Mouse (Mus musculus) hindbrain, postnatal 0 days (tissue): Measurements from ENCODE around the gene Rrp15. TPM values are rescaled to one million over a fixed set of nuclear protein-coding genes. Genes with fewer than 3 reads are reported as not detected.
A peak's percentile ranks its signal among the peaks of the same experiment; 100 is the strongest.
"Not testable (repeated sequence)": the region's sequence is repeated elsewhere in the genome, so short reads cannot be mapped to it uniquely, and the experiment has no call there.

Source experiments
- ATAC-seq: fragments of 200-750 bp; cut with Nextera tagmentation; 2 replicates; pipeline ENCODE4 v1.8.0; 2017; ENCODE audit warnings: mild to moderate bottlenecking, moderate TSS enrichment, moderate library complexity
- DNase-seq: peaks from one replicate; pipeline ENCODE4 v3.0.0-alpha.2; 2015; ENCODE audit warnings: low spot score
- H3K27ac ChIP-seq: fragments of 300-500 bp; sonication (generic); 2 replicates; pipeline ENCODE4 v1.5.1; 2014; ENCODE audit warnings: mild to moderate bottlenecking
- H3K27me3 ChIP-seq: fragments of 300-500 bp; sonication (generic); 2 replicates; pipeline ENCODE4 v1.6.1; 2014; ENCODE audit warnings: low read length, mixed read lengths; ENCODE audit not compliant: insufficient read depth
- H3K36me3 ChIP-seq: fragments of 300-500 bp; sonication (generic); 2 replicates; pipeline ENCODE4 v1.6.1; 2014; ENCODE audit warnings: low read length, mixed read lengths; ENCODE audit not compliant: insufficient read depth
- H3K4me1 ChIP-seq: fragments of 300-500 bp; sonication (generic); 2 replicates; pipeline ENCODE4 v1.6.1; 2014; ENCODE audit warnings: antibody characterized with exemption, low read length, mixed read lengths; ENCODE audit not compliant: insufficient read depth
- H3K4me2 ChIP-seq: fragments of 300-500 bp; sonication (generic); 2 replicates; pipeline ENCODE4 v1.6.1; 2014; ENCODE audit warnings: low read depth, mild to moderate bottlenecking, low read length, moderate library complexity, mixed read lengths
- H3K4me3 ChIP-seq: fragments of 300-500 bp; sonication (generic); 2 replicates; pipeline ENCODE4 v1.5.1; 2014; ENCODE audit warnings: low read length
- H3K9ac ChIP-seq: fragments of 300-500 bp; sonication (generic); replicated peaks from 2 replicates; pipeline ENCODE4 v1.6.1; 2014; ENCODE audit warnings: mild to moderate bottlenecking, low read length, moderate library complexity, mixed read lengths
- H3K9me3 ChIP-seq: fragments of 300-500 bp; sonication (generic); 2 replicates; pipeline ENCODE4 v1.6.1; 2016; ENCODE audit warnings: low read length, mixed read lengths
- CTCF ChIP-seq: IDR thresholded peaks from 2 replicates; pipeline ENCODE4 v1.5.1; 2016; ENCODE audit warnings: antibody characterized with exemption, control low read depth, low read depth
- WGBS: fragments of 180-500 bp; shearing (Covaris S2); extraction: QIAGEN DNeasy Blood & Tissue Kit; methylation state at CpG from one replicate; pipeline ENCODE4 v1.1.7; 2014; 5-methylcytosine and 5-hydroxymethylcytosine counted together
- polyA plus RNA-seq: library from polyadenylated mRNA; unstranded; fragments of >200 nt; fragmentation: Nextera tagmentation; extraction: Ambion mirVana; gene quantifications from 2 replicates; pipeline ENCODE4 v1.2.1, GENCODE M21; 2015
- total RNA-seq: library from RNA; depleted of rRNA; stranded (reverse); fragments of >200 nt; gene quantifications from 2 replicates; pipeline ENCODE4 v1.2.3, GENCODE M21; 2014

Gene Rrp15
- total and polyA plus RNA-seq, 2 experiments from 2014 or later: 5.4 to 22.8 TPM

GRCm38 (mm10) chr1:186772005-186772404 is 22.8 kb upstream of the Rrp15 start:
- Histone ChIP-seq H3K4me2 (no peak overlapping the region), H3K27ac (no peak overlapping the region), H3K9me3 (no peaks in the 10 kb centered on the region), H3K27me3 (no peaks in the 10 kb centered on the region), H3K36me3 (no peaks in the 10 kb centered on the region), H3K9ac (no peak overlapping the region), H3K4me1 (no peaks in the 10 kb centered on the region), H3K4me3 (no peak overlapping the region)
- ATAC-seq (no peak), DNase-seq (no peak)
- WGBS: 81% methylated on average over 6 of the region's 6 CpGs
- TF ChIP-seq CTCF: no peak

DNA sequence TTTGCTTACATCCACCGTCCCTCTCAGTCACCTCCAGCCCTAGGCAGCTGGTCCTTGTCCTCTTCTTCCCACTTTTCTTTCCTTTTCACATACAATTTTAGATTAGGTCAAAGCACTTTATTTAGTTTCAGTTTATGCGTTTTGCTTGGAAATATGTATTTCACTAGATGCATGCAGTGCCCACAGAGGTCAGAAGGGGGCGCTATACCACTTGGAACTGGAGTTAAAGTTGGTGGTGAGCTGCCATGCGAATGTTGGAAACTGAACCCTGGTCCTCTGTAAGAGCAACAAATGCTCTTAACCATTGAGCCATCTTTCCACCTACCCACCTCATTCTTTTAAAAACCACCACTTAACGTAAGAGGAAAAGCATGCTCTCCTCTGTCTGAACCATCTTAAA is 21.5 kb upstream of the Rrp15 start:
- 76% methylated on average over 5 of the region's 5 CpGs for WGBS
- H3K4me1 ChIP-seq: no peaks in the 10 kb centered on the region
- no peak overlapping the region for H3K27ac ChIP-seq
- no peaks in the 10 kb centered on the region for H3K27me3 ChIP-seq
- DNase-seq (no peak), ATAC-seq (no peak)
- H3K4me3 ChIP-seq: no peak overlapping the region
- H3K9me3 ChIP-seq: no peaks in the 10 kb centered on the region
- H3K36me3 ChIP-seq: no peaks in the 10 kb centered on the region
- no peak overlapping the region for H3K4me2 ChIP-seq
- no peak for TF ChIP-seq CTCF
- H3K9ac ChIP-seq: no peak overlapping the region

GRCm38 (mm10) chr1:186768392-186768791 is 19.2 kb upstream of the Rrp15 start:
- no peak for ATAC-seq
- WGBS: 88% methylated on average over 1 of the region's 1 CpGs

DNA sequence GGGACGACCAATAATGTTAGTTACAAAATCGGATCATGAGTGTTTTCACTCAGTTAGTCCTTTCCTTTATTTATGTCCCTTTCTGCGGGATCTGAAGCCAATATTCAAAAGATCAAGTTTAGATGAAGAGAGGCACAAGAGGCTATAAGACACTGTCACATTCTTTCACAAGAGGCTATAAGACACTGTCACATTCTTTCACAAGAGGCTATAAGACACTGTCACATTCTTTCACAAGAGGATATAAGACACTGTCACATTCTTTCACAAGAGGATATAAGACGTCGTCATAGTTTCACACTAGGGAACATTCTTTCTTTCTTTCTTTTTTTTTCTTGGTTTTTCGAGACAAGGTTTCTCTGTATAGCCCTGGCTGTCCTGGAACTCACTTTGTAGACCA is 14.3 kb upstream of the Rrp15 start:
- H3K9me3 ChIP-seq, H3K4me2 ChIP-seq, H3K4me3 ChIP-seq, H3K4me1 ChIP-seq, H3K27ac ChIP-seq, H3K9ac ChIP-seq, H3K27me3 ChIP-seq, H3K36me3 ChIP-seq, DNase-seq, ATAC-seq: not testable (repeated sequence)
- 75% methylated on average over 6 of the region's 6 CpGs for WGBS

More at GRCm38 (mm10) chr1:186768392-186768791, 19.2 kb upstream of the Rrp15 start:
- H3K4me3 ChIP-seq: no peak overlapping the region
- no peak overlapping the region for H3K4me2 ChIP-seq
- H3K4me1 ChIP-seq: no peaks in the 10 kb centered on the region
- H3K27me3 ChIP-seq: no peaks in the 10 kb centered on the region
- no peaks in the 10 kb centered on the region for H3K36me3 ChIP-seq
- no peak for TF ChIP-seq CTCF
- no peaks in the 10 kb centered on the region for H3K9me3 ChIP-seq
- no peak overlapping the region for H3K27ac ChIP-seq
- H3K9ac ChIP-seq: no peak overlapping the region
- DNase-seq: no peak

- DNase-seq: peak; percentile 10
- TF ChIP-seq CTCF: no peak
Observed at GRCm38 (mm10) chr1:186749675-186750283, 621 bp upstream of the Rrp15 start.

DNA sequence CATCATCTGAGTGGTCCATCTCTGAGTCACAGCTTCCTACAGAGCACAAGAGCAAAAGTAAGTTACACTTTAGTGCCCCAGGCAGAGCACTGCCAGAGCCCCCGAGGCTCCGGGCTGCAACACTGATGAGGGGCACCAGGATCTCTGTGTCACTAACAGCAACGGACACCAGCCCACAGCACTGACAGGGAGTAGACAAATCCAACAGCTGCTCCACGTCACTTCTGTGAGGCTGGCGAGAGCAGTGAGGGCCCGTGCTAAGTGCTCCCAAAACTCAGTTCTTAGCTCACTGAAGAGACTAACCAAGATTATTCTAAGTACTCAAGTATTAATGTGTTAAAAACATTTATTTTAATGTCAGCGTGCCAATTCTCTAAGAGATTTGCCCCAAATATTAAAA is 9.3 kb downstream of the Rrp15 start:
- DNase-seq (no peak), ATAC-seq (no peak)
- 0 out of 2 replicates have a peak, but pooled peaks cover 4% of the 10 kb centered on the region for H3K4me1 ChIP-seq
- H3K4me3 ChIP-seq: no peak overlapping the region
- H3K27me3 ChIP-seq: no peaks in the 10 kb centered on the region
- no peak overlapping the region for H3K27ac ChIP-seq
- no peak overlapping the region for H3K9ac ChIP-seq
- H3K36me3 ChIP-seq: peaks cover 25% of the 10 kb centered on the region
- no peaks in the 10 kb centered on the region for H3K9me3 ChIP-seq
- 81% methylated on average over 7 of the region's 7 CpGs for WGBS
- H3K4me2 ChIP-seq: no peak overlapping the region
- TF ChIP-seq CTCF: no peak

More at GRCm38 (mm10) chr1:186749675-186750283, 621 bp upstream of the Rrp15 start:
- peak overlapping the region; percentile 89 for H3K27ac ChIP-seq
- WGBS: 36% methylated on average over 10 of the region's 10 CpGs
- H3K4me1 ChIP-seq: peaks cover 17% of the 10 kb centered on the region; the same call in 1 of the 2 replicates
- H3K36me3 ChIP-seq: no peaks in the 10 kb centered on the region; the same call in 1 of the 2 replicates
- ATAC-seq: peak; percentile 61
- H3K4me3 ChIP-seq: peak overlapping the region; percentile 69
- no peaks in the 10 kb centered on the region for H3K9me3 ChIP-seq
- H3K27me3 ChIP-seq: no peaks in the 10 kb centered on the region
- peak overlapping the region; percentile 87 for H3K9ac ChIP-seq
- peak overlapping the region; percentile 91 for H3K4me2 ChIP-seq

GRCm38 (mm10) chr1:186735537-186735936 is 13.6 kb downstream of the Rrp15 start:
- ATAC-seq: no peak

More at GRCm38 (mm10) chr1:186735537-186735936, 13.6 kb downstream of the Rrp15 start:
- peaks cover 29% of the 10 kb centered on the region for H3K36me3 ChIP-seq
- no peaks in the 10 kb centered on the region for H3K9me3 ChIP-seq
- H3K4me2 ChIP-seq: no peak overlapping the region
- 98% methylated on average over 5 of the region's 5 CpGs for WGBS
- no peak overlapping the region for H3K9ac ChIP-seq
- no peak for TF ChIP-seq CTCF
- no peak overlapping the region for H3K4me3 ChIP-seq
- no peaks in the 10 kb centered on the region for H3K4me1 ChIP-seq
- H3K27ac ChIP-seq: no peak overlapping the region
- DNase-seq: no peak
- no peaks in the 10 kb centered on the region for H3K27me3 ChIP-seq
